Mouse (Mus musculus) hindbrain, embryonic 15.5 days (tissue): ENCODE results near the gene Wdr95. TPM values are rescaled to one million over a fixed set of nuclear protein-coding genes. Genes with fewer than 3 reads are reported as not detected.

ENCODE experiments used
- ATAC-seq: fragments of 200-750 bp; cut with Nextera tagmentation; 2 replicates; pipeline ENCODE4 v1.8.0; 2017; ENCODE audit warnings: low read depth, moderate number of reproducible peaks, moderate TSS enrichment; ENCODE audit not compliant: low FRiP score
- H3K27ac ChIP-seq: fragments of 300-500 bp; sonication (generic); replicated peaks from 2 replicates; pipeline ENCODE4 v1.5.1; 2015; ENCODE audit warnings: mild to moderate bottlenecking, inconsistent platforms
- H3K27me3 ChIP-seq: fragments of 300-500 bp; sonication (generic); 2 replicates; pipeline ENCODE4 v1.6.1; 2015; ENCODE audit warnings: control low read depth, inconsistent platforms
- H3K36me3 ChIP-seq: fragments of 300-500 bp; sonication (generic); 2 replicates; pipeline ENCODE4 v1.6.1; 2015; ENCODE audit warnings: control low read depth, inconsistent platforms
- H3K4me1 ChIP-seq: fragments of 300-500 bp; sonication (generic); replicated peaks from 2 replicates; pipeline ENCODE4 v1.6.1; 2015; ENCODE audit warnings: control low read depth, inconsistent platforms
- H3K4me2 ChIP-seq: fragments of 300-500 bp; sonication (generic); 2 replicates; pipeline ENCODE4 v1.6.1; 2015; ENCODE audit warnings: moderate library complexity, mild to moderate bottlenecking, inconsistent platforms
- H3K4me3 ChIP-seq: fragments of 300-500 bp; sonication (generic); 2 replicates; pipeline ENCODE4 v1.5.1; 2015; ENCODE audit warnings: mild to moderate bottlenecking, inconsistent platforms
- H3K9ac ChIP-seq: fragments of 300-500 bp; sonication (generic); 2 replicates; pipeline ENCODE4 v1.6.1; 2015; ENCODE audit warnings: inconsistent platforms
- H3K9me3 ChIP-seq: fragments of 300-500 bp; sonication (generic); 2 replicates; pipeline ENCODE4 v1.6.1; 2016; ENCODE audit warnings: control low read depth, inconsistent platforms
- WGBS: fragments of 180-500 bp; shearing (Covaris S2); methylation state at CpG from one replicate; pipeline ENCODE4 v1.1.7; 2015; 5-methylcytosine and 5-hydroxymethylcytosine counted together
- polyA plus RNA-seq: library from polyadenylated mRNA; unstranded; fragments of >200 nt; fragmentation: Nextera tagmentation; extraction: Ambion mirVana; gene quantifications from 2 replicates; pipeline ENCODE4 v1.2.1, GENCODE M21; 2015

The Wdr95 gene
- 0.13 and 0.43 TPM in 2 replicates for polyA plus RNA-seq

- H3K9me3 ChIP-seq = no peaks in the 10 kb centered on the region
- H3K36me3 ChIP-seq = no peaks in the 10 kb centered on the region
- no peak within 1 kb of the TSS for H3K9ac ChIP-seq
- peak; percentile 54 for ATAC-seq
- H3K4me1 ChIP-seq = peaks cover 57% of the 10 kb centered on the region
- peak within 1 kb of the TSS; percentile 41 for H3K4me2 ChIP-seq
- no peaks in the 10 kb centered on the region for H3K27me3 ChIP-seq
- H3K27ac ChIP-seq = peak within 1 kb of the TSS; percentile 83
- 10% methylated on average over 29 of the region's 29 CpGs for WGBS
- H3K4me3 ChIP-seq = no peak within 1 kb of the TSS
Measured at GRCm38 (mm10) chr5:149527999-149528729, at the start of gene Wdr95. Gene Wdr95, plus strand, starts transcription at chr5:149528679.

GRCm38 (mm10) chr5:149481920-149482319 lies 46.6 kb upstream of the Wdr95 start:
- H3K9ac ChIP-seq = no peak overlapping the region
- H3K27ac ChIP-seq = no peak overlapping the region
- H3K36me3 ChIP-seq = no peaks in the 10 kb centered on the region
- no peaks in the 10 kb centered on the region for H3K27me3 ChIP-seq
- H3K9me3 ChIP-seq = no peaks in the 10 kb centered on the region
- no peak overlapping the region for H3K4me2 ChIP-seq
- H3K4me3 ChIP-seq = no peak overlapping the region
- 73% methylated on average over 7 of the region's 7 CpGs for WGBS
- ATAC-seq = no peak
- 0 out of 2 replicates have a peak, but pooled peaks cover 10% of the 10 kb centered on the region for H3K4me1 ChIP-seq

DNA sequence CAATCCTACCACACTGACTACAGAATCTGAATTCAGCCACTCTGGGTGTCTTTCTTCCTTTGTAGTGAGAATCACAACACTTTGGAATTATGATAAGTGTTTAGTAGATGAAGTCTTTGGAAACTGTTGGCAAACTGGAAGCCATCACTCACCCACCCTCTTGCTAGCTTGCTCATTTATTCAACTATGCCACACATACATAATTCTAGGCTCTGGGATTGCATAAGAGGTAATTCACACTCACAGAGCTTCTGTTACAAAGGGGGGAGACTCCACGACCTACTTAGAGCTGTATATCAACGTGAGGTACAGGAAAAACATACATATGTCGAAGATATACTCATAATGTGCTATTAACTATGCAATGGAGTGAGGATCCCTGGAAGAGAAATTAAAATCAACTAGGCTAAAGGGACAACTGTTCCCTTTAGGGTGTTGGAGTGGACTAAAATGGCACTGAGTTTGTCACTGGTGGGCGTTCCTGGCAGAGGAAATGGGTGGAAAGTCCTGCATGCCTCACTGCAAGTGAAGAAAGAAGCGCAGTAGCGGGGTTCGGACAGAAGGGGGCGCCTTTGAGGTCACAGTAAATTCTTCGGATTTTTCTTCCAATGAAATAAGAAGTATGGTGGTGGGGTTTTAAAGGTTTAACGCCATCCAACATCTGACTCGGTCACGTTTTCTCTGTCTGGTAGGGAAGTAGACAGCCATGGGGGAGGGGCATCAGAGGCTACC lies 45.0 kb upstream of the Wdr95 start:
- no peak overlapping the region for H3K4me3 ChIP-seq
- peaks cover 18% of the 10 kb centered on the region for H3K4me1 ChIP-seq
- no peaks in the 10 kb centered on the region for H3K9me3 ChIP-seq
- no peak overlapping the region for H3K9ac ChIP-seq
- no peaks in the 10 kb centered on the region for H3K36me3 ChIP-seq
- no peak overlapping the region for H3K4me2 ChIP-seq
- H3K27me3 ChIP-seq = no peaks in the 10 kb centered on the region
- no peak overlapping the region for H3K27ac ChIP-seq
- no peak for ATAC-seq
- 72% methylated on average over 12 of the region's 12 CpGs for WGBS

DNA sequence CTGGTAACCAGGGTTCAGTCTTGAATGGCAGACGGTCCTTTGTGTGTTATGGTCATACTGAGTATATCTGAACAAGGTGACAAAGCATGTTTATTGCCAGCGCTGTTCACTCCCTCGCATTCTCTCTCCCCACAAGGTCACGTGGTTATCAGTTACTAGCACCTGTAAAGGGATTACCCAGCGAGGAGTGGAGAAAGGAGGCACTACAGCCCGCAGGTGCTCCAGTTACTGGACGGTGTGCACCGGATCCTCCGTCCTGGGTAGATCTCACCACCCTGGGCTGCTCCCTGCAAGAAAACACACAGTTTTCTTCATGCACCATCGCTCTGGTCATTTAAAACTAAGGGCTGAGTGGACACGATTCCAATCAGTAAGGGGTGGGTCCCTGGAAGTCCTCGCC lies 44.2 kb upstream of the Wdr95 start:
- 78% methylated on average over 12 of the region's 12 CpGs for WGBS
- H3K9ac ChIP-seq = no peak overlapping the region
- no peak for ATAC-seq
- H3K4me3 ChIP-seq = no peak overlapping the region
- no peaks in the 10 kb centered on the region for H3K9me3 ChIP-seq
- H3K36me3 ChIP-seq = no peaks in the 10 kb centered on the region
- peaks cover 26% of the 10 kb centered on the region for H3K4me1 ChIP-seq
- H3K27ac ChIP-seq = no peak overlapping the region
- no peak overlapping the region for H3K4me2 ChIP-seq
- no peaks in the 10 kb centered on the region for H3K27me3 ChIP-seq

GRCm38 (mm10) chr5:149485447-149485846 lies 43.0 kb upstream of the Wdr95 start:
- Histone ChIP-seq H3K4me2 (no peak overlapping the region), H3K36me3 (no peaks in the 10 kb centered on the region), H3K4me3 (no peak overlapping the region), H3K9ac (no peak overlapping the region), H3K27ac (no peak overlapping the region), H3K4me1 (peaks cover 37% of the 10 kb centered on the region), H3K27me3 (no peaks in the 10 kb centered on the region), H3K9me3 (no peaks in the 10 kb centered on the region)
- 86% methylated on average over 6 of the region's 6 CpGs for WGBS
- ATAC-seq = no peak

DNA sequence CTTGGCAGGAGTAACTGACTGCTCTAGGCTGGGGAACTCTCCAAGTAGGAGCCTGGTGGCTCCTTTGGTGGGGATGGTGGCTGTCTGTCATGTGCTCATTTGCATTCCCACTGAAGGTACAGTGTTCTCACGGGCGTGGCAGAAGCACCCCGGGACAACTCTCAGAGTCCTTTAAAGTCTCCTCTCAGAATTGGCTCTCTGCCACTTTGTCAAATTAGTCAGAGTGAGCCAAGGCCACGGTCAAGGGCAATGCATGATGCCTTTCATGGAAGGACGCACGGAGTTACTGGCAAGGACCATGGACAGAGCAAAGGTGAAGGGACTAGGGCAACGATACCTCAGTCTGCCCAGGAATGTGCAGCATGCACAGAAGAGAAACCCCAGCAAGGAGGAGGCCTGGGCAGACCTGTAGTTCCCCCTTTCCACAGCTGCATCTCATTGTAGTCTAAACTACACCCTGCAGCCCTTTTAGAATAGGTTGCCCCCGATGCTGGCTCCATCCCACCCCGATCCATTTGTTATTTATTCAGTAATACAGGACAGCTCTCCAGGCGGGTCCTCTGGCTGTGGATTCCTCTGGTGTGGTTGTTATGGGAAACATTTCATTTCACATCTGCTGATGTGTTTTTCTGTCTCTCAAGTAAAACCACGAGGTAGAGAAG lies 40.0 kb upstream of the Wdr95 start:
- Histone ChIP-seq H3K4me3 (no peak overlapping the region), H3K4me2 (peak overlapping the region; percentile 57), H3K9me3 (no peaks in the 10 kb centered on the region), H3K36me3 (no peaks in the 10 kb centered on the region), H3K9ac (no peak overlapping the region; the same call in 1 of the 2 replicates), H3K4me1 (peaks cover 46% of the 10 kb centered on the region), H3K27me3 (no peaks in the 10 kb centered on the region), H3K27ac (peak overlapping the region; percentile 97)
- 9% methylated on average over 11 of the region's 11 CpGs for WGBS
- ATAC-seq = peak; percentile 69

DNA sequence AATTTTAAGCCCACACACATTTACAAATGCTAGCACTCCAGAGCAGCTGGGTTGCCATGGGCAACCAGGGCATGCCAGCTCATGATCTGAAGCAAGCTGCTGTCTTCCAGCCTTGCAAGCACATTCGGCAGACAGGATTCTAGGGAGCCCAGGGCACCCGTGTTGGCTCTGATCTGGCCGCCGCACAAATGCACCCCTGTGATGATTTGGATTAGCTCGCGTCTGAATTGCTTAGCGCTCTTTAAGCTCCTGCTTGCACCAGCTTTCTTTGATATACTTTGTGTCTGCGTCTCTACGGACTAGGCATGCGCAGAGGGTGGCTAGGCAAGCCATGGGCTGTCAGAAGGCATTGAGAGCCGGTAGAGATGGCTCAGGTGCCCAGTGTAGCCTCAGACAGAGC lies 39.3 kb upstream of the Wdr95 start:
- Histone ChIP-seq H3K4me2 (peak overlapping the region; percentile 57), H3K27ac (peak overlapping the region; percentile 97), H3K4me1 (peaks cover 43% of the 10 kb centered on the region), H3K27me3 (no peaks in the 10 kb centered on the region), H3K9ac (peak overlapping the region; percentile 36), H3K36me3 (no peaks in the 10 kb centered on the region), H3K9me3 (no peaks in the 10 kb centered on the region), H3K4me3 (peak overlapping the region; percentile 30)
- WGBS = 12% methylated on average over 11 of the region's 11 CpGs
- ATAC-seq = peak; percentile 92

DNA sequence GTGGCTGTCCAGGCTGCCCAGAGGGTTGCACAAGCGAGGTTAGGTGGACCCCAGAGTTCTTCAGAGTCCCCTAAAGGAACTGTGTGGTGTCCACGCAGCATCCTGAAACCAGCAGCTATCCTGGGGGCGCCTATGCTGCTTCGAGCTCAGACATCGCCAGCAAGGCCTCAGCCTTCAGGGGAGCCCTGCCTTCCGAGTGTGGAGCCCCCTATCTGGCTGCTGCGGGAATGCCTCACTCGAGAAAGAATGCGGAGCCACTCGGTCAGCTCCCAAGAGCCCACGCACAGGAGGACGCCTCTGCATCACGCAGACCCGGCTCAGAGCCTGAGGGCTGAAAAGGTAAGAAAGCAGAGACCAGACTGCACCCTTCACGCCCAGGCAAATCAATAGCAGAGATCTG lies 38.2 kb upstream of the Wdr95 start:
- Histone ChIP-seq H3K9ac (no peak overlapping the region), H3K36me3 (no peaks in the 10 kb centered on the region), H3K27ac (peak overlapping the region; percentile 97), H3K4me2 (no peak overlapping the region), H3K4me3 (no peak overlapping the region), H3K9me3 (no peaks in the 10 kb centered on the region), H3K4me1 (peaks cover 35% of the 10 kb centered on the region), H3K27me3 (no peaks in the 10 kb centered on the region)
- 43% methylated on average over 15 of the region's 15 CpGs for WGBS
- no peak for ATAC-seq

GRCm38 (mm10) chr5:149495655-149496054 lies 32.8 kb upstream of the Wdr95 start:
- H3K27me3 ChIP-seq = no peaks in the 10 kb centered on the region
- no peaks in the 10 kb centered on the region for H3K9me3 ChIP-seq
- peak; percentile 36; the same call in 1 of the 2 replicates for ATAC-seq
- peaks cover 28% of the 10 kb centered on the region for H3K4me1 ChIP-seq
- H3K27ac ChIP-seq = peak overlapping the region; percentile 85
- WGBS = 11% methylated on average over 6 of the region's 6 CpGs
- H3K4me3 ChIP-seq = no peak overlapping the region
- H3K4me2 ChIP-seq = no peak overlapping the region; the same call in 1 of the 2 replicates
- no peak overlapping the region for H3K9ac ChIP-seq
- H3K36me3 ChIP-seq = no peaks in the 10 kb centered on the region

DNA sequence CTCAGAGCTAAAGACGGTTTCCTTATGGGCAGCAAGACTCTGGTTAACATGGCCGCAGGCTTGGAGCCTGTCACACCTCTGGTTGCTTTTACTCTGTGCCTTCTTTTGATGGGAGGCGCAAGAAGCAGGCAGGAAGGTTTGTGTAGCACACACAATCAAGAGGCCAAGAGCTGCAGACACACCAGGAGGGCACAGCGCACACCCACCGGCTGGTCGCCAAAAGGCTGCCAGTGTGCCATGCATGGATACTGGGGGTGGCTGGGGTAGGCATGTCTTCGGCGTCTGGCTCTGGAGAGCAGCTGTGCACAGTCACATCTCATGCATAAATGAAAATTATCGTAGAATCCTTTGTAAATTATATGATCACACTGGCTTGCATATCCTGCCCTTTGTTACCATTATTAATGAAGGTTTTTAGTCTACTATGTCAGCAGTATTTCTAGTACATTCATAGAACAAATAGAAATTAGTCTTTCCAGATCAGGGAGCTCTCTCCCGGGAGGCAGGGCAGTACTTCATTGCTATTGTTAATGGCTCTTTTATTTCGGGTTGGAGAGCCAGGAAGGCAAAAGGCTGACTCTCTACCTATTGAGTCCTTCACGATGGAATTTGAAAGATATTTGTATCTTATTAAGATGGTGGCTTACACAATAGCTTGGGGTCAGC lies 31.9 kb upstream of the Wdr95 start:
- H3K27ac ChIP-seq = peak overlapping the region; percentile 85
- no peaks in the 10 kb centered on the region for H3K27me3 ChIP-seq
- H3K9ac ChIP-seq = no peak overlapping the region
- no peak overlapping the region for H3K4me2 ChIP-seq
- H3K9me3 ChIP-seq = no peaks in the 10 kb centered on the region
- H3K4me3 ChIP-seq = no peak overlapping the region
- H3K36me3 ChIP-seq = no peaks in the 10 kb centered on the region
- H3K4me1 ChIP-seq = peaks cover 27% of the 10 kb centered on the region
- WGBS = 21% methylated on average over 12 of the region's 12 CpGs
- ATAC-seq = peak; percentile 55

GRCm38 (mm10) chr5:149499936-149500335 lies 28.5 kb upstream of the Wdr95 start:
- Histone ChIP-seq H3K4me1 (peaks cover 35% of the 10 kb centered on the region), H3K9ac (no peak overlapping the region), H3K36me3 (no peaks in the 10 kb centered on the region), H3K9me3 (no peaks in the 10 kb centered on the region), H3K4me3 (no peak overlapping the region), H3K27ac (no peak overlapping the region), H3K4me2 (no peak overlapping the region), H3K27me3 (no peaks in the 10 kb centered on the region)
- 47% methylated on average over 4 of the region's 4 CpGs for WGBS
- ATAC-seq = no peak
